Mouse (Mus musculus) stomach, embryonic 14.5 days (tissue): ENCODE measurements around the gene Pank4. TPM values are rescaled to one million over a fixed set of nuclear protein-coding genes. Genes with fewer than 3 reads are reported as not detected.
A peak's percentile ranks its signal among the peaks of the same experiment; 100 is the strongest.

ENCODE experiments used
- ATAC-seq: fragments of 200-750 bp; cut with Nextera tagmentation; 2 replicates; pipeline ENCODE4 v1.8.0; 2017; ENCODE audit warnings: low read depth, moderate TSS enrichment; ENCODE audit not compliant: insufficient number of reproducible peaks, insufficient read depth, low FRiP score
- H3K27ac ChIP-seq: fragments of 300-500 bp; sonication (generic); 2 replicates; pipeline ENCODE4 v1.5.1; 2014; ENCODE audit warnings: mild to moderate bottlenecking, low read length, moderate library complexity, mixed read lengths
- H3K27me3 ChIP-seq: fragments of 300-500 bp; sonication (generic); 2 replicates; pipeline ENCODE4 v1.6.1; 2014; ENCODE audit warnings: low read length, control low read depth, mixed read lengths; ENCODE audit not compliant: control insufficient read depth, insufficient read depth
- H3K36me3 ChIP-seq: fragments of 300-500 bp; sonication (generic); 2 replicates; pipeline ENCODE4 v1.6.1; 2014; ENCODE audit warnings: mild to moderate bottlenecking, control low read depth, low read length, moderate library complexity, mixed read lengths; ENCODE audit not compliant: control insufficient read depth, insufficient read depth
- H3K4me1 ChIP-seq: fragments of 300-500 bp; sonication (generic); 2 replicates; pipeline ENCODE4 v1.6.1; 2014; ENCODE audit warnings: low read length, control low read depth, mixed read lengths; ENCODE audit not compliant: control insufficient read depth, insufficient read depth
- H3K4me2 ChIP-seq: fragments of 300-500 bp; sonication (generic); replicated peaks from 2 replicates; pipeline ENCODE4 v1.6.1; 2014; ENCODE audit warnings: low read depth, low read length, control low read depth
- H3K4me3 ChIP-seq: fragments of 300-500 bp; sonication (generic); 2 replicates; pipeline ENCODE4 v1.5.1; 2014; ENCODE audit warnings: low read depth, low read length, control low read depth
- H3K9ac ChIP-seq: fragments of 300-500 bp; sonication (generic); replicated peaks from 2 replicates; pipeline ENCODE4 v1.6.1; 2014; ENCODE audit warnings: low read depth, mild to moderate bottlenecking, control low read depth, low read length, moderate library complexity, mixed read lengths
- H3K9me3 ChIP-seq: fragments of 300-500 bp; sonication (generic); 2 replicates; pipeline ENCODE4 v1.6.1; 2016; ENCODE audit warnings: low read depth, low read length, control low read depth; ENCODE audit not compliant: control insufficient read depth
- WGBS: fragments of 180-500 bp; shearing (Covaris S2); extraction: QIAGEN DNeasy Blood & Tissue Kit; methylation state at CpG from one replicate; pipeline ENCODE4 v1.1.7; 2014; 5-methylcytosine and 5-hydroxymethylcytosine counted together
- polyA plus RNA-seq: library from polyadenylated mRNA; unstranded; fragments of >200 nt; fragmentation: Nextera tagmentation; extraction: Ambion mirVana; gene quantifications from 2 replicates; pipeline ENCODE4 v1.2.1, GENCODE M21; 2014

The Pank4 gene
- polyA plus RNA-seq, 1 experiment from 2014 or later: 50.4 TPM

DNA sequence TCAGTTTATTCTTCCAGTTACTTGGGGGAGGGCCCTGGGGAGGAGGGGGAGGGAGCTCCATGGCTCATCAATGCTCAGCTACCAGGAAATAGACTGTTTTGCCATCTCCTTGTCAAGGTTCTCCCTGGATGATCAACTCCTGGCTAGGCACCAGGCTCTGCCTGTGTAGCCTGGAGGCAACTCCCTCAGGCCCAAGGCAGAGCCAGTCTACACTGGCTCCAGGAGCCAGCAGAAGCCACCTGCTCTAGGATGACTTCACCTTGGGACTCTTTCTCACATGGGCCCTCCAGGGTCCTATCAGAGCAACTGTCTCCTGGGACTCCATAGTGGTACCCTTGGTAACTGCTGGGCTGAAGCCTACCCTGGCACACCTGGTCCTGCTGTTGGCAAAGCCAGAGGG, 44.2 kb downstream of the Pank4 start:
- no peak overlapping the region for H3K4me3 ChIP-seq
- H3K9ac ChIP-seq: no peak overlapping the region
- no peaks in the 10 kb centered on the region for H3K27me3 ChIP-seq
- H3K27ac ChIP-seq: no peak overlapping the region
- no peak overlapping the region for H3K4me2 ChIP-seq
- no peaks in the 10 kb centered on the region for H3K9me3 ChIP-seq
- no peaks in the 10 kb centered on the region for H3K36me3 ChIP-seq
- no peaks in the 10 kb centered on the region for H3K4me1 ChIP-seq
- ATAC-seq: no peak

DNA sequence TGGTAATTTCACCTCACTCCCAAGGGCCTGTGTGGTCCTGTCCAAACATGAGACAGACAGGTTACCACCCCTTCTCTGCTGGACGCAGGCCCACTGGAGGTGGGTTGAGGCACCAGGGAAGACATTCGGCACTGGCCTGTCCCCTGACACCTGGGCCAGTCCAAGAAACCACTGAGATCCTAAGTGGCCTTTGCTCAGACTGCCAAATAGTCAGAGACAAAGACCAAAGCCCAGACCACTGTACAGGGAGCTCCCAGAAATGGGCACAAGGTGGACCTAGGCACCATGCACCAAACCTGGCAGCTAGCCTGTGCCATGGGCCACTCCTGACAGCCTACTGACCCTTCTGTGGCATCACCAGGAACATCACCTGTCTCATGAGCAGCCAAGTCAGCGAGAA, 45.3 kb downstream of the Pank4 start:
- Histone ChIP-seq H3K27ac (no peak overlapping the region), H3K27me3 (no peaks in the 10 kb centered on the region), H3K9ac (no peak overlapping the region), H3K9me3 (no peaks in the 10 kb centered on the region), H3K4me2 (no peak overlapping the region), H3K36me3 (no peaks in the 10 kb centered on the region), H3K4me1 (no peaks in the 10 kb centered on the region), H3K4me3 (no peak overlapping the region)
- WGBS: 72% methylated on average over 3 of the region's 3 CpGs
- no peak for ATAC-seq

DNA sequence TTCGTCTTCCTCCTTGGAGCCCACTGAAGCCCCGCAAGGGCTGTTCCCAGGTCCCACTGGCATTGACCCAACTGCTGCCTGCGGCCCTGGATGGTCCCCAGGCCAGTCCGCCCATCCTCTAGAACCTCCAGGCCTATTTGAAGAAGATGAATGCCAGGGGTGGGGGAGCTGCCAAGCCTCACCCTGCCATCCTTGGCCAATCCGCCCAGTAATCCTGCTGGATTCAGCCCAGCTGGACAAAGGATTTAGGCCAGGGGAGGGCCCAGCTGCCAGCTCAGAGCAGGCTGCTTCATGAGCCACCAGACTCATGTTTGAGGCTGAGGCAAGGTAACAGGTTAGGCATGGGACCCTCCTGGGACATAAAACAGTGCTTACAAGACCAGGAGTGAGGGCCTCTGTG, 46.9 kb downstream of the Pank4 start:
- no peaks in the 10 kb centered on the region for H3K36me3 ChIP-seq
- no peaks in the 10 kb centered on the region for H3K4me1 ChIP-seq
- WGBS: 83% methylated on average over 5 of the region's 5 CpGs
- no peak overlapping the region for H3K27ac ChIP-seq
- ATAC-seq: no peak
- H3K27me3 ChIP-seq: no peaks in the 10 kb centered on the region
- no peaks in the 10 kb centered on the region for H3K9me3 ChIP-seq
- H3K9ac ChIP-seq: no peak overlapping the region
- H3K4me3 ChIP-seq: no peak overlapping the region
- no peak overlapping the region for H3K4me2 ChIP-seq

DNA sequence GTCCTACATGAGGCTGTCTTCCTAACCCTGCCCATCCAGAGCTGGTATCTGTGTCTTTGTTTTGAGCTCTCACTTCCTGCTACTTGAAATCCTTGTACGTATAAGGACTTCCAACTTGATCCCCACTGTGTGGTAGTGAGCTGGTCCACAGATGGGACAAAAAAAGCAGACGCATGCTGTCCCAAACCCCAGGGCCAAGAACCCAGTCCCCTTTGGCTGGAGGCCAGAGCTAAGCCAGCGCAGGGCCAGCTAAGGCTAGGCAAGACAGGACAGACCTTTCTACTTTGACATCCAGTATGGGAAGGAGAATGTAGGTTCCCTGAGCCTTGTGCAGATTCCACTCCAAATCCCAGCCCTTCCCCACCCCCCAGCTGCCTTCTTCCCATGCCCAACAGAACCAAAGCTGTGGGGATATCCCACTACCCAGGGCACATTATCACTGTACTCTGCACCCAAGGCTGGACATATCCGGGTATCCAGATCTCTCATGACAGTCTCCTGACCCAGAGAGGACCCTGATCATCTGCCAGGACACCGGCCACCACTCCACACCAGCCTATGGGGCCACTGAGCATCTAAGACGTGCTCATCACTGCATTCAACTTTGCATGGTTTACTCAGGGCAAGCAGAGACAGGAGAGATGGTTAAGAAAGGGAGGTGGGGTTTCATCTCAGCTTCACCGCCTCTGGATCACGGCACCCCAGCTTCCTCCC, 47.5 kb downstream of the Pank4 start:
- no peak for ATAC-seq
- no peak overlapping the region for H3K9ac ChIP-seq
- no peaks in the 10 kb centered on the region for H3K4me1 ChIP-seq
- WGBS: 79% methylated on average over 8 of the region's 8 CpGs
- H3K27me3 ChIP-seq: no peaks in the 10 kb centered on the region
- H3K4me2 ChIP-seq: no peak overlapping the region
- no peak overlapping the region for H3K27ac ChIP-seq
- H3K36me3 ChIP-seq: no peaks in the 10 kb centered on the region
- H3K9me3 ChIP-seq: no peaks in the 10 kb centered on the region
- H3K4me3 ChIP-seq: no peak overlapping the region

DNA sequence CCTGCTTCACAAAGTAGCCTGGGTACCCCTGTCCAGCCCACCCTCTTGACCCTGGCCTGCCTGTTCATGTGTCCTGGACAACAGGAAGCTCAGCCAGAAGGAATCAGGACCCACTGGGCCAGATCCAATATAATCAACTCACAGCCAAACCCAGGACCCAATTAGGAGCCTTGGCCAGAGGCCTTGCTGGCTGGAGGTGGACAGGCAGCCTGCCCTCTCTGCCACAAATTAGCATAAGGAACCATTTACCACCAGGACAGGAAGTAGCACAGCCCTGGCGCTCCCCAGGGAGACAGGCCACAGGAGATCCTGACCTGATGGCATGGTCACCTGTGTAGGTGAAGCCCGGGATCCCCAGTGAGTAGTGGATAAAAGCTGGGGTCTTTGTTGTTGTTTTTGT, 48.2 kb downstream of the Pank4 start:
- no peak for ATAC-seq

DNA sequence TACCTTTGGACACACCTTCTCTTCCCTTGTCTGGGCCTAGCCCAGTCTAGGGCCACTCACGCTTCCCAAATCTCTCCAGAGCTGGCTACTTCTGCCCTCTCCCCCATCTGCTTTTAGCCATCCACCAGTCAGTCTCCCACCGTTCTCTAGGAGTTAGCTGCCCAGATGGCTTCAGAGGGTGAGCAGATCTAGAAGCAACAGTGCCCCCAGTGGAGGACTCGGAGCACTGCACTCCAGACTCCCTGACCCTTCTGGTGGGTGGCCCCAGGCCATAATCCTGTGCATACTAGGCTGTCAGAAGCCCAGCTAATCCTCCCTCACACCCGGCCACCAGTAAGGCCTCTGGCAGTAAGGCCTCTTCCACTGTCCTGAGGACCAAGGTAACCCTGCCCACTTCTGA, 48.9 kb downstream of the Pank4 start:
- 0 out of 2 replicates have a peak, but pooled peaks have one; percentile 16 for ATAC-seq

More for the DNA sequence above, 48.2 kb downstream of the Pank4 start:
- Histone ChIP-seq H3K27me3 (no peaks in the 10 kb centered on the region), H3K4me2 (no peak overlapping the region), H3K9ac (no peak overlapping the region), H3K4me1 (no peaks in the 10 kb centered on the region), H3K9me3 (no peaks in the 10 kb centered on the region), H3K4me3 (no peak overlapping the region), H3K27ac (no peak overlapping the region), H3K36me3 (no peaks in the 10 kb centered on the region)
- WGBS: 55% methylated on average over 2 of the region's 2 CpGs

DNA sequence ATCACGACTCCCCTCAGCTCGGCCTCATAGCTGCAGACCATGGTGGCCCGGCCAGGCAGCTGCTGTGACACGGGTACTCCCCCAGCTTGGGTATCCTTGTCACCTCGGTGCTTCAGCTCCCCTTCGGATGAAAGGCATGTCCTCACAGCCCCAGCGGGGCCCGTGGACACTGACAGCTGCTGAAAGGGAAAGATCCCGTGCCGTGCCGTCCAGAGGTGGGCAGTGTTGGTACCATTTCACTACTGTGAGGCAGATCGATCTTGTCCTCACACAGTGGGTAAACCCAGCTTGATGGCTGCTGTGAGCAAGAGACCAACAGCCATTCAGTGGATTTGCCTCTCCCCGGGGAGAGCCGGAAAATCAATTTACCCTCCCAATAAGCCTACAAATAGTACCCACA, 50.3 kb downstream of the Pank4 start:
- H3K4me2 ChIP-seq: no peak overlapping the region
- no peak overlapping the region for H3K4me3 ChIP-seq
- no peaks in the 10 kb centered on the region for H3K9me3 ChIP-seq
- no peak overlapping the region for H3K9ac ChIP-seq
- H3K4me1 ChIP-seq: peaks cover 5% of the 10 kb centered on the region
- H3K36me3 ChIP-seq: no peaks in the 10 kb centered on the region
- H3K27me3 ChIP-seq: no peaks in the 10 kb centered on the region
- WGBS: 57% methylated on average over 14 of the region's 14 CpGs
- no peak overlapping the region for H3K27ac ChIP-seq
- ATAC-seq: no peak

More for the DNA sequence above, 48.9 kb downstream of the Pank4 start:
- no peaks in the 10 kb centered on the region for H3K9me3 ChIP-seq
- H3K4me1 ChIP-seq: no peaks in the 10 kb centered on the region
- H3K36me3 ChIP-seq: no peaks in the 10 kb centered on the region
- WGBS: 3% methylated on average over 4 of the region's 4 CpGs
- no peaks in the 10 kb centered on the region for H3K27me3 ChIP-seq
- H3K4me3 ChIP-seq: no peak overlapping the region
- H3K27ac ChIP-seq: no peak overlapping the region
- no peak overlapping the region for H3K9ac ChIP-seq
- no peak overlapping the region for H3K4me2 ChIP-seq

DNA sequence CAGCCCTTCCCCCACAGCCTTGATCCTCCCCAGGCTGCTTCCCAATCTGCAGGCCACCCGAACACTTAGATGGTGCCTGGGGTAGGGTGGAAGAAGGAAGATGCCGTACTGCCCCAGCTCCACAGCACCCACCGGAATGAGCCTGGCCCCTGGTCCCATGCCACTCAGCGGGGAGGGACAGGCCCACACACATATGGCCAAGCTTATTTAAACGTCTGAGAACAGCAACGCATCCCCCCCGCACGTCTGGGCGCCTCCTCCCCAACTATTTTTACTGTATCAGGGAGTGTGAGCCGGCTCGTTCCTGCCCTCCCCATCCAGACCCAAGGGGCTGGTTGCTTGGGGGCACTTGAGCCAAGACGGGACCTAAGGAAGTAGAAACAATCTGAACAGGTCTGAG, 50.9 kb downstream of the Pank4 start:
- Histone ChIP-seq H3K36me3 (no peaks in the 10 kb centered on the region), H3K9me3 (no peaks in the 10 kb centered on the region), H3K9ac (no peak overlapping the region), H3K27ac (no peak overlapping the region), H3K4me1 (peaks cover 8% of the 10 kb centered on the region), H3K4me2 (no peak overlapping the region), H3K4me3 (no peak overlapping the region), H3K27me3 (no peaks in the 10 kb centered on the region)
- no peak for ATAC-seq
- 69% methylated on average over 12 of the region's 12 CpGs for WGBS

DNA sequence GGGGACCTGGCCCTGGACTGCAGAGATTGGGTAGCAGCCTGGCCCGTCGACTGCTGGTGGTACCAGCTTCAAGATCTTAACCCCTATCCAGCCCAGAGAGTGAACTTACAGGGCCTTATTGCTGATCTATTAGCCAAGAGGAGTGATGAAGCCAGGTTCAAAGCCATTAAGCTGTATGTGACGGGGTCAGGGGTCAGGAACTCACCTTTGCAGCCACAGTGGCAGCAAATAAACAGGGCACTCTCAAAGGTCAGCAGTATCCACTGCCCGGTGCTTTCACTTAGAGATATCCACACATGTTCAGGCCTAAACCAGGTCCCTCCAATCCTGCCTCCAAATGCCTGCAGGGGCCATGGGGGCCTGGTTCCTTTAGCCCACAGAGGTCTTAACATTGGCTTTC, 51.6 kb downstream of the Pank4 start:
- no peak overlapping the region for H3K27ac ChIP-seq
- WGBS: 64% methylated on average over 4 of the region's 4 CpGs
- H3K4me1 ChIP-seq: peaks cover 8% of the 10 kb centered on the region
- no peak for ATAC-seq
- H3K9ac ChIP-seq: no peak overlapping the region
- H3K4me2 ChIP-seq: no peak overlapping the region
- H3K27me3 ChIP-seq: no peaks in the 10 kb centered on the region
- no peaks in the 10 kb centered on the region for H3K9me3 ChIP-seq
- no peak overlapping the region for H3K4me3 ChIP-seq
- H3K36me3 ChIP-seq: no peaks in the 10 kb centered on the region
